Mouse (Mus musculus): ENCODE results near the gene Nrgn. TPM values are rescaled to one million over a fixed set of nuclear protein-coding genes. Genes with fewer than 3 reads are reported as not detected.

Nrgn gene
- total RNA-seq, 2 experiments from 2014 or later, result 616 to 622 TPM

DNA sequence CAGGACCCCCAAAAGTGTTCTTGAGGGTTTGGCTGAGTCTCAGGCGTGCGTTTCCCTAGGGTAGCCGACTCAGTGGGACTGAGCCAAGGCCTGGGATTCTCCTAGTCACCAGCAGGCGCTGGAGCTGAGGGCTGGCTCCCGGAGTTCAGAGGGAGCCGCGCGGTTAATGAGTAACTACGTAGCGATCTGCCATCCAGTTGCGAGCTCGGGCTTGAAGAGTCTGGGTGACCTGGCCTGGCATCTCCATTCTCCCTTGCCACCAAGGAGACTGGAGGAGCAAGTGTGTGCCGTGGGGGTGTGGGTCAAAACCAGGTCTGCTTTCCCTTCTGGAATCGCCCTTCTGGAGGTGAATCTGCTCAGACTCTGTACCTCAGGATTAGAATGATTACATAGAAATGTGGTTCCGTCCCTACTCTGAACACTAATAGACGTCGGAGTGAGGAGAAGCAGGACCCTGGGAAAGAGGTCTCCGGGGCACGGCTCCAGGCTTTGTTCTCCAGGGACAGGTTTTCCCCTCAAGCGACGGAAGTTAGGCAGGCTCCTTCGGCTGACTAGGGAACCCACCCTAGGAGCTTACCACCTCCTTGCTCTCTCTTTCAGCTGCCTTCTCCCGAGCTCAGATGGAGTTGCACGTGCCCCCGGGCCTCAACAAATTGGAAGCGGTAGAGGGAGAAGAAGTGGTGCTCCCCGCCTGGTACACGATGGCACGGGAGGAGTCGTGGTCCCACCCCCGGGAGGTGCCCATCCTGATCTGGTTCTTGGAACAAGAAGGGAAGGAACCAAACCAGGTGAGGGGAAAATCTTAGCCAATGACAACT is 21.6 kb downstream of the Nrgn start:
- DNase-seq, result peak; percentile 38
- intact Hi-C loops (cut with DNase I), result no loop called here

DNA sequence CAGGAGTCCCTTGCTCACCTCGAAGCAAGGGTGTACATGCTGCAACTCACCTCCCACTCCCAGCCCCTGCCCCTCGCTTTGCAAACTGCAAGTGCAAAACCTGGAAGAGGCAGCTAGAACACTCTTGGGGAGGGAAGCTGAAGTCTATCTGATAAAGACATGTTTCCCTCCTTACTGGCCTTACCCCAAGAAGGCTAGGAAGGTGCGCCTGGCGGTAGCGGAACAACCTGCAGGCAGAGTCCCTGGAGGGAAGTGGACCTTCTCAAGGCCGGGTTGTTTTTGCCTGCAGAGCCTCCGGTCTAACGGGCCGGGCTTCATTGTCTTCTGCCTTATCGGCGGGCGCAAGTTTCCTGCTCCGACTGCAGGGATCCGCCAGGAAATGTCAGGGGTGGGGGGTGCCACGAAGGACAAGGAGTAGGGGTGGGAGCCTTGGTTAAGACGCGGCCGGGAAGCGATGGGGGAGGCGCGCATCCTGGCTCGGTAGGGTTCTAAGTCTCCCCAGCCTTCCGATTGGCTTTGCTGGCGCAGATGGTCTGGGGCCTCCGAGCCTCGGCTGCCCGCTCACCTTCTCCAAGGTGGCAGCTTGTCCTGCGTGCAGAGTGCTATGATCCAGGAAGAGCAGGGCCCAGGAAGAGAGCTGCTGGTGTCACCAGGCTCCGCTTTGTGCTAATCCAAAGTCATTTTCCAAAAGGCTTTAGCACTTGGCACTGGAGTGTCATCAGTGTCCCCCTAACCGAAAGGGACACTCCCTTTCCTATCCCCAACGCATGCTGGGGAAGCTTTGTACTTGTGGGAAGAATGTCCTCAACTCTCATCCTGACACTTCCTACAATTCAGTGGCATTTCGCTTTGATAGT is 22.4 kb downstream of the Nrgn start:
- peak; percentile 18 for DNase-seq
- intact Hi-C loops (cut with DNase I), result no loop called here

DNA sequence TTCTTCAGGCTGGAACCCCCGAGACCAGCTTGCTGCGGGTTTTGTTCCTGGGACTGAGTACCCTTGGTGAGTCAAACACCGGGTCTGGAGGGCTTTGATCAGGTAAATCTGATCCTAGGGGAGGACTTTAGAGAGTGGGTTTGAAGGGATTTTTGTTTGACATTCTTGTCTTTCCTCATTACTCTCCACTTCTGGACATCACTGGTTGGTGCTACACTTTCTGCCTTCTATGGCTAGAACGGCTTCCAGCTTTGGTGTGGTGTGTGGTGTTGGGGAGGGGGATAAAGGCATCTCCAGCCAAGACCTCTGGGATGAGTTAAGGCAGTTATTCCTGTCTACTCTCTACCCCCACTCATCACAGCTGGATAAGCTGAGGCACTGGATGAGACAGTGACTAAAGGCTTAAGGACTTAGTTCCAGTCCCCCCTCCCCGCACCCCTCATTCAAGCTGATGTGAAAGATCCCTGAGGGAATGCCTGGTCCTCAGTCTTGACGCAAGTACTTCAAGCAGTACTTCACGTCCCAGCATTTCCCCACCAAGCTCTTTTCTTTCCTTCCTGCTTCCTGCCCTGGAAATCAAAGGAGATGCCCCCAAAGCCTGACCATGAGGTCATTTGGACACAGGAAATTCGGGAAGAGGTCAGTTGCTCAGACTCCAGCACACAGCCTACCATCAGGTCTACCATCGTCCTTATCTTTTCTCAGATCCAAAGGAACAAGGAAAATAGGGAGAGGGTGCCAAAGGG is 24.3 kb downstream of the Nrgn start:
- intact Hi-C loops (cut with DNase I), result no loop called here
- no peak for DNase-seq

DNA sequence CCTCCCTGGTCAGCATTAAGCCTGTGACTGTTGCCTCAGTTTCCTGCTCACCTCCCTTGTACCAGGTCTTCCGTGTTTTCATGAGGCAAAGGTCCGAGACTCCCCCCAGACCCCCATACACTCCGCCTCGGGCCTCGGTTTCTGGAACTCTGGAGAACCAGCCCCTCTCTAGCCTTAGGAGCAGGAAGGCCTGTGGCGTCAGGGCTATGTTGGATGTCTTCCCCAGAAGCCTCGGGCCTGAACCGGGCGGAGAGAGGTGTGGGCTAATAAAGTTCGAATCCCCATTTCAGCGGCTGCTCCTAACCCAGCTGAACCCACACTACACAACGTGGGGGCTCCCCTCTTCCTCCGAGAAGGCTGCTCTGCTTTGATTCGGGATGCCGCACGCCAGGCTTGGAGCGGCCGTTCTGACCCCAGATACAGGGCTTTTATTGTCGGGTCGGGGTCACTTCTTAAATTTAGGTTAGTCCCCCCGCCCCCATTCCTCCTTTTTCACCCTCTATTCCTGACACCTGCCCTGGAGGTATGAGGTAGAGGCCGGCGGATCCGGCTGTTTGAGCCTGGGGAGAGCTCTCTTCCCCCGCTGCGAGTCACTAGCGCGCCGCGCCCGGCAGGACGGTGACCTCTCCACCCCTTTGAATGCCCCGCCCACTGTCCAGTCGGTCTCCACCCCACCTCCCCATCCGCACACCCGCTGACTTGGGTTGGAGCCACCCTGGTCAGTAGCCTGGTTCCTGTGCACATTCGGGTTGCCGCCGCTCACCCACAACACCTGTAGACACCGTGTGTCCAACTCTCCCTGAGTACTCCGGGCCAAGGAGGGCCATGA is 25.1 kb downstream of the Nrgn start, which contains the start of gene Esam:
Gene Esam, plus strand, starts transcription at position 683 of the 829 bp plus-strand sequence.
- intact Hi-C loops (cut with DNase I), result no loop called here

DNA sequence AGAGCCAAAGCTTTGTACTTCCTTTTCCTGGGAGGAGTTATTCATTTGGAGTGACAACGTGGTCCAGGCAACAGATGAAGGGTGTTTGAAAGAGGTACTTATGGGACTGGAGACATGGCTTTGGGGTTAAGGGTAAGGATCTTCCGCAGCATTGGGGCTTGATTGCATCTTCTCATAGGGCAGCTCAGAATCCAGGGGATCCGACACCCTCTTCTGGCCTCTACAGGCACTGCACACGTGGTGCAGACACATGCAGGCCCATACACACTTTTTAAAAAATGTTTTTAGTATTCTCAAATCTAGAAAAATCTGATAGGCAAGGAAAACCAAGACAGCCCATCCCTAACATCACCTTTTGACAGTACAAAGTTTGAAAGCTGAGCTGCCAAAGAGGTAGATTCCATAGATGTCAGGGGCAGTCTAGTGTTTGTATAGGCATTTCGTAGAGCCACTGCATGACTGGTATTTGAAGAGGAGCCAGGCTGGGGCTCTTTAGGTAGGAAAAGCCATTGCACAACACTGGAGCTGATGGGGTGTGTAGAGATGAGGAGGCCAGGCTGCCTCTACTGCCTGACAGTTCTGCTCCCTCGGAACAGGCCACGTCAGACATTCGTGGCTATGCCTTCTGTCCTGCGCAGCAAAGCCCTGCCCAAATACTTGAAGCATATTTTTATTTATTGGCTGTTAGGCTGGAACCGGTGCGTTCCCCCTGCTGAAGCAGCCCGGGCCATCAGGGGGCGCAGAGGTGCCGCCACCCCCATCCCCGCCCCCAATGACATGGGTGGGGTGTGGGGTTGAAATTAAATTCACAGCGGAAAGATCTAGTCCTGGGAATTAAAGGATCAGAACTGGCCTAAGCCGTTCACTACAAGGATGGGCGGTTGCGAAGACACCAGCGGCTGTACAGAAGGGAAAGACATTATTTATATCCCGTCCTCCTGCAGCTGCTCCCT is 26.0 kb downstream of the Nrgn start:
- DNase-seq, result no peak

More for the DNA sequence above, 25.1 kb downstream of the Nrgn start, which contains the start of gene Esam:
- DNase-seq, result no peak

DNA sequence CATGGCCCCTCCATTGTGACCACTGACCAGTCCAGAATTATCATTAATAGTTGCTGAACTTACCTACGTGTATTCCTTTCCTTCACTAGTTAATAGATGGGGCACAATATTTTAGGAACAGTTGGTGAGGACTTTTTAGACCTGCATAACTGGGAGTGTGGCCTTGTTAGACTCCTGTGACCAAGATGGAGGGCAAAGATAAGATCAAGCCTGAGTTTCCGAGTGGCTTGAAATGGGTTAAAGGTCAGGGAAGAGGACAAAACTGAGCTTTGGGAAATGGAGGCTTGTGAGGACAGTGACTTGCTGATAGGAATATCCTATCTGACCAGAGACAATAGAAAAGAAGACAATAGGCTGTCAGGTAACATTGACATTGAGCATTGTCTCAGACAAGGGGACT is 27.2 kb downstream of the Nrgn start:
- no peak for DNase-seq
- intact Hi-C loops (cut with DNase I), result no loop called here

More for the DNA sequence above, 26.0 kb downstream of the Nrgn start:
- intact Hi-C loops (cut with DNase I), result no loop called here

DNA sequence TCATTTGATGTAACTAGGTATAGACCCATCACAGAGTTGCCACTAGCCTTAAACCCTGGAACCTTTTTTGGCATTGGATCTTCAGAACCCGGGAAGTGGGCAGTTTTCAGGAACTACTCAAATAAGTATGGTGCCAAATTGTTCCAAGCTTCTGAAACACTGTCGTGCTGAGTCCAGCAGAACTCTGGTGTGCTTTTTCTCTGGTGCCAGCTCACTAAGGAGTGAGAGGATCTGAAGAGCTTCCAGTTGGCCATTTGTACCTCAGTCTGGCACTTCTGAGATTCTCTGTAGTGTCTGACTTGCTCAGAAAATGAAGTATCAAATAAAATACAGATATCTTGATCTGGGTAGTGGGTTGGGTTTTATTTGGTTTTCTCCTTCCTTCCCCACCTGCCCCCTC is 32.7 kb downstream of the Nrgn start:
- DNase-seq, result no peak
- intact Hi-C loops (cut with DNase I), result no loop called here

DNA sequence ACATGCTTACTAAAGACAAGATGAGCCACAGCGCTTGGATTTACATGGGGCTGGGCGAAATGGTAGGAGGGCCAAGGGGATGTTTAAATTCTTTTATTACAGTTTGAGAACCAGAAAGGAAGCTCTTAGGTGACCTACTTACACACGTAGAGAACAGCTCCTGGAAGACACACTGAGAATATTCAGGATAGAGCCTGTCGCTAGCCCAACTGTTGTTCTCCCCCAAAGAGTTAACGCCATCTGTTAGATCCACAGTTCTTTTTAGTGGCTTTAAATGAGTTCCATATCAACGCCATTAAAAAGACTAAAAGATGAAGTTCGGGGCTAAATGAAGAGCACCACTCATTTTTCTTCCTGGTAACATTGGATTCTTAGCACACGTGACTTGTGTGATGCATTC is 33.7 kb downstream of the Nrgn start:
- DNase-seq, result no peak
- intact Hi-C loops (cut with DNase I), result no loop called here

DNA sequence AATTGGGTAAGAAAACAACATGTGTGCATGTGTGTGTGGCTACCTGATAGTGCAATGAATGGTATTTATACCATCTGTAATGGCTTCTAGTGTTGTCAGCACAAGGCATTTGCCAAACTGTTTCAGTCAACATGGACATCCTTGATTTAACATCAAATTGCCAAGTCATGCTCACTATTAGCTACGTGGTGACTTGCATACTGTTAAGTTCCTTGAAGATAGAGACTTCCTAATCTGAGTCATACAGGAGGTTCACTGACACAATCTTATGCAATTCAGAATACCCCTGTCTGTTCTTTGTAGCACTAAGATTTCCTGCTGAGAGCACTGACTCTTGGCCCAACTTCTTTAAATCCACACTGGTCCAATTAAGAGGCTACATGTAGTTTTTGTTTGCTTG is 35.2 kb downstream of the Nrgn start:
- no peak for DNase-seq
- intact Hi-C loops (cut with DNase I), result no loop called here

DNA sequence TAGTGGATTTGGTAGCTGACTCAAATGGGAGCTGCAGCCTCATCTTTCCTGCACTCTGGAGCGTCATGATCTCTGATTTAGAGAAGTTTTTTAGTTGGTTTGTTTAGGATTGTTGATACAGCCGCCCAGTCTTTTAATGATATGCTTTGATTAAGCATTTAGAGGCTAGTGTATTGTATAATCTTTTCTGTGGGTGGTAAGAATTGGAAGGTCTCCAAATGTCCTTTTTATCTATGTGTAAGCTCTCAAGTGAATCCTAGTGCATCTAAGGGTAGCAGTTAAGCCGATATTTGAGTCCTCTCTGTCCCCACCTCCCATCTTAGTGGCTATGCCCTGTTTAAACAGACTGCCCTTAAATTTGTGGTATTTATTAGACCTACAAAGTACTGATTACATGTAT is 38.2 kb downstream of the Nrgn start:
- intact Hi-C loops (cut with DNase I), result no loop called here
- DNase-seq, result no peak

DNA sequence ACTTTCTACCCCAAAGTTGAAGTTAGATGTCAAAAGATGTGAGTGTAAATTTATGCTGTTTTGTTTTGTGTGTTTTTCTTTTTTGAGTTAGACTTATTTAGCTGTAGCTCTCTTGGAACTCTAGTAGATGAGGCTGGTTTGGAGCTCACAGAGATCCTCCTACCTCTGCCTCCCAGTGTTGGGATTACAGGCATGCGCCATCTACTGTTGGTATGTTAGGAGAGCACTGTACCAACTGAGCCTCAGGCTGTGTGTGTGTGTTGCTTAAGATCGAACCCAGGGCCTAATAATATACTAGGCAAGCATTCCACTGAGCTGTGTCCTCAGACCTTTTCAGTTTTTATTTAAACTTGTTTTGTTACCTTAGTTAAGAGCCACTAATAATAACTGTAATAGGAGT is 40.6 kb downstream of the Nrgn start:
- no peak for DNase-seq
- intact Hi-C loops (cut with DNase I), result no loop called here

DNA sequence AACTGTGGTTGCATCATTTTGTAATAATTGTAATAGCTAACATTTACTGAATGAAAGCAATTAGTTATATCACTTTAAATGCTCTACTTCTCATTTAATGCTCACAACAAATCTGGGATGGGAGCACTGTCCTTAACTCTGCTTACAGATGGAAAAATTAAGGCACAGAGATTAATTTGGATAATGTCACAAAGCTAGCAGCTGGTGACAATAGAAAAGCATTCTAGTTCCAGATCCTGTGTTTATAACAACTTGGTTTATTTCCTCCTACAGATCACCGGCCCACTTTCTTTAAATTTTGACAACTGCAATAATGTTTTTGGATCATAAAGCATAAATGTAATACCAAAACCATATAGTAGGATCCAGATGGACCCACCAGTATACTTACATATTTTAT is 46.7 kb downstream of the Nrgn start:
- DNase-seq, result no peak
- intact Hi-C loops (cut with DNase I), result no loop called here

DNA sequence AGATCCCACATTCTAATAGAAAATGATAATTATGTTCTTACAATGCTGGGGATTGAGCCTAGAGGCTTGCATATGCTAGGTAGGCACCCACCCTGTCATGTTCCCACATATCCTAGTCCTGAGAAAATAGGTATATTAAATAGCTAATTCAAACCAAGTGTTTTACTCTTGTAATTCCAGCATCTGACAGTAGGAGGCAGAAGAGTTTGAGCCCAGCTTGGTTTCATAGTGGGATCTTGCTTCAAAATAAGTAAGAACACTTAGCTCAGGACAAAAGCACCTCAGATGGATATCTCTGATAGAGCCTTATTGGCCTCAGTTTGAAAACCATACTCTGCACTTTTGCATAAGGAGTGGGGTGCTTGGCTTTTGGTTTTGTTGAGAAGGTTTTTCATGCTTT is 48.4 kb downstream of the Nrgn start:
- no peak for DNase-seq
- intact Hi-C loops (cut with DNase I), result no loop called here

DNA sequence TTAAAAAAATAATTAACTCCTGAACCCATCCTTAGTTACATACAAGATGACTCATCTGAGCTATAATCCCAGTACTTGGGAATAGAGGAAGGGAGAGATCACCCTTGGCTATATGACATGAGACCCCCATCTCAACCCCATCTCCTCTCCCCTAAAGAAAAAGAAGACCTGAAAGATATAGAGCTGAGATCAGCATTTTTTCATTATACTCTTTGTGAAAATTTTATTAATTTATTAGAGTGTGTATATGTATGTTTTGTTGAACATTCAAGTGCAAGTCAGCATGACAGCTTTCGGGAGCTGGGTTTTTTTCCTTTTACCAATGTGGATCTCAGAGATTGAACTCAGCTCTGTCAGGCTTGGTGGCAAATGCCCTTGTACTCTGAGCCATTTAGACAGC is 51.5 kb downstream of the Nrgn start:
- intact Hi-C loops (cut with DNase I), result no loop called here
- no peak for DNase-seq

DNA sequence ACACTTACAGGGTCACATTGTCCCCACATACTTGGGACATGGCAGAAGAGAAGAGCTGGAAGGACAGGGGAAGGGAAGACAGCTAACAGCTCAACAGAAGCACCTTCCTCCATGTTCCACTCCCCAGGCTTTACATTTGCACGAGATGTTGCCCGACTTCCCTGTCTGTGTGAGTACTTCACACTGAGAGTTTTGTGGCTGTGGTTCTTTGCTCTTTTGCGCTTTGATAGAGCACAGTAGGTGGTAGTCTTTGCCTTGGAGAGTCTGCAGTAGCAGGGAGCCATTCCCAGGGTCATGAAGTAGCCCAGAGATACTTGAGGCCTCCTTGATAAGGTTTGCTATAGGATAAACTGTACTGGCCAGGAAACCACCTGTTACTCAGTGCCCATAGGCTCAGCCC is 52.5 kb downstream of the Nrgn start:
- DNase-seq, result no peak
- intact Hi-C loops (cut with DNase I), result no loop called here

DNA sequence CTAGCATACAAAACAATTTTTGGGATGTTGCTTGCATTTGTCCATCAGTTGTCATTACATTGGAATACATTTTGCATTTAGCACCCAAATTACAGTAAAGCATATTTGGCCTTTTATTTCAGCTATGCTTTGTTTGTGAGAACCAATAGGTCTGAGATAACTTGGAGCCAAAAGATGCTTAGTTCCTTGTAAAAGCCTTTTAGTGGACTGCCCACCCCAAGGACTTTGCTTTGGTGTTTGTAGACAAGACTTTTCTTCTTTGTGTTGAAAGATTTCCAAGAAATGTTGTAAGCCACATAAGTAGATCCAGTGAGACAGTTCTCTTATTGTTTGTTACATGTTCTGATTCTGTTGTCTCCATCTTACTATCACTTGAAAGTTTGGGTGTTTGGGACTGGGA is 56.4 kb downstream of the Nrgn start:
- DNase-seq, result no peak
- intact Hi-C loops (cut with DNase I), result no loop called here

DNA sequence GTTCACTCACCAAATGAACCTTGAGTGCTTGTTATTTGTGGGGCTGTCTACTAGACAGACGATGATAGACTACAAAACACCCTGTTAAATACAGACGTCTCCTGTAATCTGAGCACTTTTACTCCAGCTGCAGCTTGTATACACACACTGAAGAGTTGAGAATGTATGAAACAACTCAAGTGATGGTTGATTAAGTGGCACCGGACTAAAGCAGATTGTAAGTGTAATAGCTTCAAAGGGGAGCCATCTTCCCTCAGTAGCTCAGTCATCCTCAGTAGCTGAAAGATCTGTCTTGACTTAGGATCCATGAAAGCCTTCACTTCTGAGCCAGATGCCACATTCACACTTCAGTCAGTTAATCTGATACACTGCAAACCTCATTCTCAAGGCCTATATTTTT is 56.9 kb downstream of the Nrgn start:
- intact Hi-C loops (cut with DNase I), result no loop called here
- no peak for DNase-seq
